Mouse (Mus musculus): ENCODE measurements around the gene Limk2. TPM values are rescaled to one million over a fixed set of nuclear protein-coding genes. Genes with fewer than 3 reads are reported as not detected.

The Limk2 gene
- total RNA-seq (2021) = 100 to 1,000 TPM in 1 of 2 experiments, 10 to 100 TPM in 1; 85.6 to 101 TPM

GRCm38 (mm10) chr11:3408997-3409732 lies at the start of gene Limk2:
Limk2 (minus strand) TSS chr11:3409189.
- intact Hi-C loops (cut with DNase I) = loop anchor here (1.0 to 2.0 kb wide), 2 partner anchors 22 to 62 kb away; no protein-coding TSS in a partner anchor

GRCm38 (mm10) chr11:3458428-3459104 lies 49.6 kb upstream of the Limk2 start:
- no peak for DNase-seq (ENCODE audit: low spot score in 2 of 2)
- intact Hi-C loops (cut with DNase I) = loop anchor here (10.0 kb wide), 1 partner anchor 186 kb away; the partner anchor contains the start of gene Morc2a

More at GRCm38 (mm10) chr11:3408997-3409732, at the start of gene Limk2:
- peak; percentile 82 to 84 for DNase-seq (ENCODE audit: low spot score in 2 of 2)

DNA sequence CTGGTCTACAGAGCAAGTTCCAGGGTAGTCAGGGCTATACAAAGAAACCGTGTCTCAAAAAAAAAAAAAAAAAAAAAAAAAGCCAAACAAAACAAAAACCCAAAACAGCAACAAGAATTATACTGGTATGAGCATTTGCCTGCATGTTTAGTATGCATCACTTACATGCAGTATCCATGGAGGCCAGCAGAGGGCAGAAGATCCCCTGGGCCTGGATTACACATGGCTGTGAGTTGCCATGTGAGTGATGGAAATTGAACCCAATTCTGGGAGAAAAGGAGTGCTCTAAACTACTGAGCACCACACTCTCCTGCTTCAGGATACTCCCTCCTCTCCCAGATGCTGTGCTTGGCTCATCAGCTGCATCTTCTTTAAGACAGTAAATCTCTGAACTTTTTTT lies 47.4 kb upstream of the Limk2 start:
- intact Hi-C loops (cut with DNase I) = loop anchor here (10.0 kb wide), 1 partner anchor 188 kb away; the partner anchor contains the start of gene Morc2a
- DNase-seq (ENCODE audit: low spot score in 2 of 2) = peak; percentile 63 to 76

DNA sequence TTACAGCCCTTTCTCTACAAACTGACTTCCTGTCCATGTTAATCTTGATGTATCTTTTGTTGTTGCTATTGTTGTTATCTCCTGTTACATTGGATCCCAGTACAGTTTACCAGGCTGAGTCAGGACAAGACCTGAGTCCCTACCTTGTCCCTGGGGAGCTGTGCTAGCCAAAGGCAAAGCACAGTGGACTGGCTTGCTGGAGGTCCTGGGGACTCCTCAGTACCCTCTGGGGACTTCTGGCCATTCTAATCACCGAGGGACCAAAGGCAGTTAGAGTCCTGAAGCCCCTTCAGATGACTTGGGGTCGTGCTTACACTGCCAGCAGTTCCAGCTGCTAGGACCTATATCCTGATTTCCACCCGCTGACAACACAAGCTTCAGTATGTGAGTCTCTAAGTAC lies 45.5 kb upstream of the Limk2 start:
- intact Hi-C loops (cut with DNase I) = loop anchor here (5.0 to 10.0 kb wide), 2 partner anchors 67 to 190 kb away; partner anchors contain the start of gene Morc2a
- DNase-seq (ENCODE audit: low spot score in 2 of 2) = no peak

GRCm38 (mm10) chr11:3453467-3453866 lies 44.5 kb upstream of the Limk2 start:
- intact Hi-C loops (cut with DNase I) = loop anchor here (5.0 to 10.0 kb wide), 2 partner anchors 66 to 191 kb away; partner anchors contain the start of gene Morc2a
- no peak for DNase-seq (ENCODE audit: low spot score in 2 of 2)

DNA sequence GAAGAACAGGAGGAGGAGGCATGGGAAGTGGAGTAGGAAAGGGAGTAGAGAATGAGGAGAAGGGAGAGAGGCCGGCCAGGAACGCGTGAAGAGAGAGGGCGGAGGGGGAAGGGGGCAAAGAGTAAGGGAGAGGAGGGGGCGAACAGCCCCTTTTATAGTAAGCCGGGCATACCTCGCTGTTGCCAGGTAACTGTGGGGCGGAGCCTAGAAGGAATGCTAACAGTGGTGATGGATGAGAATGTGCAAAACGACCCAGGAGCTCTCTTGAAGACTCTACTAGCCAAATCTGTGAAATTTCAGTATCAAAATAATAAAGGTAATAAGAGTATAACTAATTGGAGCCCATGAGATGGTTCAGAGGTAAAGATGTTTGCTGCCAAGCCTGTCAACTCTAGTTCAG lies 43.8 kb upstream of the Limk2 start:
- peak; percentile 21 to 27 for DNase-seq (ENCODE audit: low spot score in 2 of 2)

DNA sequence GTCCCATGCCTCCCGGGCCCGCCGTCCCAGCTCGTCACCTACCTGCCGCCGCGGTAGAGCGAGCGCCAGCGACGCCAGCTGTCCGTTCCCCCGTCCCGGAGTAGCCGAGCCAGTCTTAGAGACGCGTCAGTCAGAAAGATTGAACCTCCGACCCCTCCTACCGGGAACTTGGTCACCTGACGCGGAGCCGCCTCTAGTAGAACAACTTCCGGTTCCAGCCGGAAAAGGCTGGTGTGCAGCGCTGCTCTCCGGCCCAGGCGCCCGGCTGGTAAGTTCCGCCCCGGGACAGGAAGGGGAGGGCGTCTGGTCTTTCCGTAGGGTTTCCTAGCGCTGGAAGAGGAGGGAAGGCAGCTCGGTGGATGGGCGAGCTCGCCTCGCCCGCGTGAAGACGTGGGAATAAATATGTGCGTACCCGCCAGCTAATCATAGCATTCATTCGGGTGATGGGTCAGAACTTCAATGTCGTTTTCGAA lies 43.2 kb upstream of the Limk2 start, which contains the start of gene Rnf185:
TSS of gene Rnf185 (minus strand) at position 197 of the 473 bp plus-strand sequence.
- peak; percentile 94 to 98 for DNase-seq (ENCODE audit: low spot score in 2 of 2)
- intact Hi-C loops (cut with DNase I) = loop anchor here (5.0 to 10.0 kb wide), 2 partner anchors 65 to 193 kb away; partner anchors contain the start of gene Morc2a

More for the DNA sequence above, 43.8 kb upstream of the Limk2 start:
- intact Hi-C loops (cut with DNase I) = loop anchor here (5.0 to 10.0 kb wide), 2 partner anchors 65 to 192 kb away; partner anchors contain the start of gene Morc2a

- peak in 1 of 2 experiments; percentile 57 for DNase-seq (ENCODE audit: low spot score in 2 of 2)
- intact Hi-C loops (cut with DNase I) = loop anchor here (5.0 to 10.0 kb wide), 2 partner anchors 64 to 193 kb away; partner anchors contain the start of gene Morc2a
These were observed 42.7 kb upstream of the Limk2 start for GRCm38 (mm10) chr11:3451701-3452163.

DNA sequence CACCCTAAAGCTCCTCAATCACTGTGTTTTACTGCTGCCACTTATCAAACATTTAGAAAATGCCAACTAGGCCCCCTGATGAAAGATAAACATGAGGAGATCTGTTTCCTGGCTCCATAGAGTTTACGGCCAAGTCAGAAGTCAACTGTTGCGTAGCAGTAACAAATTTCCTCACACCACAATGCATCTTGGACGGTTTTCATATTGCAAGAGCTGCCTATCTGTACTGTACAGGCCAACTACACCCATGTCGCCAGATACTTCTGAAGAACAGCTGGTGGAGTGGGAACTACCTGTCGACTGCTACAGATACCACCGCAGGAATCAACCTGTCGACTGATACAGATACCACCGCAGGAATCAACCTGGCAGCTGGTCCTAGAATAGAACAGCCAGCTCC lies 35.9 kb upstream of the Limk2 start:
- intact Hi-C loops (cut with DNase I) = no loop called here
- DNase-seq (ENCODE audit: low spot score in 2 of 2) = no peak

- intact Hi-C loops (cut with DNase I) = no loop called here
- no peak for DNase-seq (ENCODE audit: low spot score in 2 of 2)
These were observed 34.1 kb upstream of the Limk2 start for GRCm38 (mm10) chr11:3443091-3443490.

GRCm38 (mm10) chr11:3442677-3443076 lies 33.7 kb upstream of the Limk2 start:
- intact Hi-C loops (cut with DNase I) = no loop called here

DNA sequence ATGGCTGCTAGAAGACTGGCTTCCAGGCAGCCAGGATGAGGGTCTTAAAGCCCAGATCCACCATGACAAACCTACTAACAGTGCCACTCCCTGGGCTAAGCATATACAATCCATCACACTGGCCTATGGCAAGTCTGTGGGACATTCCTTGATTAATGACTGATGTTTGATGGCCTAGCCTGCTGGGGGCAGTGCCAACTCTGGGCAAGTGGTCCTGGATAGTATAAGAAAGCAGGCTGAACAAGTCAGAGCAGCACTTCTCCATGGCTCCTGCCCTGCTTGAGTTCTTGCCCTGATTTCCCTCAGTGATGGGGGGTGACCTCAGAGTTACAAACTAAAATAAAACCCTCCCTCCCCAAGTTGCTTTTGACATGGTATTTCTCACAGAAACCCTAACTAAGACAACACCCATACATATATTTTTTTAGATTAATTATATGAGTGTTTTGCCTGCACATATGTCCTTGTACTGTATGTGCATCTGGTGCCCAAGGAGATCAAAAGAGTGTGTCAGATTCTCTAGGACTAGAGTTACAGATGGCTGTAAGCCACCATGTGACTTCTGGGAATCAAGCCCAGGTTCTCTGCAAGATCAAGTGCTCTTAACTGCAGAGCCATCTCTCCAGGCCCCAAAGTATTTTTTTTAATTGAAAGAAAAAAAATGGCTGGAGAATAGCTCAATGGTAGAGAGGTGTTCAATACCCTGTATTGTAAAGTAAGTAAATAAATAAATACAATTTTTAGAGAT lies 32.9 kb upstream of the Limk2 start:
- peak in 1 of 2 experiments; percentile 52 for DNase-seq (ENCODE audit: low spot score in 2 of 2)
- intact Hi-C loops (cut with DNase I) = no loop called here

More at GRCm38 (mm10) chr11:3442677-3443076, 33.7 kb upstream of the Limk2 start:
- no peak for DNase-seq (ENCODE audit: low spot score in 2 of 2)

DNA sequence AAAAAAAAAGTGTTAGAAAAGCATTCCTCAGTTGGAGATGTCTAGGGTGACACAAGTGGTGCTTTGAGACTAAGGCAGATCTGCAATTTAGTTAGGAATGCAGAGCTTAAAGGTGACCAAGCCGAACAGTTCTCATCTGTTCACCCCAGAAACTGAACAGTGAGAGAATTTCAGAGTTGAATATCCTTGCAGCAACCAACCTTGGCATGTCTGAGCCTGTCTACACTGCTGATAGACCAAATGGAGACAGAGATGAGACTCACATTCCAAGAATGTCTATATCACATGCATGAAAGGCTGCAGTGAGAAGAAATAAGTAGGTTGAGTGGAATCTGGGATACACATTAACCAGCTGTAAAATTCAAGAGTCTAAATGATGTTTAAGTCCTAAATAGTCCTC lies 28.6 kb upstream of the Limk2 start:
- intact Hi-C loops (cut with DNase I) = no loop called here

DNA sequence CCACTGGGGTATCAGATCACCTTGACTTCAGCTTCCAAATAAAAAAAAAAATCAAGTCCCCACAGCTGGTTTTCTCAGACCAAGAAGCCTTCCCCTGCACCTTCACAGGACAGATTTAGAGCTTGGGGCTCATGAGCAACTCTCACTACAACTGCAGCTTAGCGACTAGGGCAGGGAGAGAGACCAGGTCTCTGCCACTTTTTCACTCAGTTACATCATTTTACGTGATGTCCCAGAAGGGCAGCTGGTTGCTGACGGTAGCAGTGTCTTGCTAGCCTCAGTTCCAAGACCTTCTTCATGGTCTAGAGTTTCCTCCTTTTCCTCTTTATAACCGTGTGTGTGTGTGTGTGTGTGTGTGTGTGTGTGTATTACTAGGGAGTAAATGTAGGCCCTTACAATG lies 24.8 kb upstream of the Limk2 start:
- DNase-seq (ENCODE audit: low spot score in 2 of 2) = no peak
- intact Hi-C loops (cut with DNase I) = no loop called here

More for the DNA sequence above, 28.6 kb upstream of the Limk2 start:
- no peak for DNase-seq (ENCODE audit: low spot score in 2 of 2)

DNA sequence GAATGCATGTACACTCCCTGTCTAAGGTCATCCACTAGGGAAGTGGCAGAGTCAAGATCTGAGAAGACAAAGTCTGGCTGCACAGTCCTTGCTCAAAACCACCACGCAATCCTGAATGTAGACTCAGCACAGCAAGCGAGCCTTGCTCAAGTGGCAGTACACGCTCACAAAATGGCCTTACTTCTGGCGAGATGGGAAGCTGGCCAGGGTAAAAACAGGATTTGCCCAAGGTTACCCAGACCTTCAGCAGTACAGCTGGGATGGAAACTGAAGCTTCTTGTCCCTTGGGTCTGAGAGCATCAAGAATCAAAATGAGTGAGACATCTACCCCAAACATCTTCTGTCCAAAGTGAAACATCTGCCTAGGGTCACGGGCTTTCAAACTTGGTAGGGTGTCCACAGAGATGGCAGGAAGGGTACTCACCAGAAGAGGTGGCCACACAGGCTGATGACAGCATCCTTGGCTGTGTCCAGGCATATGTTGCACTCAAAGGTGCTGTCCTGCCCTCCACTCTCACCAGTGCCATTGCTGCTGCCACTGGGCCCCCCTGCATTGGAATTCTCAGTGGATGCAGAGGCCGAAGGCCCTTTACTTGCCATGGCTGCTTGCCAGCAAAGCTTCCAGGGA lies 23.1 kb upstream of the Limk2 start:
- intact Hi-C loops (cut with DNase I) = no loop called here
- no peak for DNase-seq (ENCODE audit: low spot score in 2 of 2)

- DNase-seq (ENCODE audit: low spot score in 2 of 2) = no peak
- intact Hi-C loops (cut with DNase I) = no loop called here
These were observed 22.5 kb upstream of the Limk2 start for GRCm38 (mm10) chr11:3431515-3431914.

- DNase-seq (ENCODE audit: low spot score in 2 of 2) = no peak
- intact Hi-C loops (cut with DNase I) = no loop called here
These were observed 19.6 kb upstream of the Limk2 start for GRCm38 (mm10) chr11:3428632-3429031.

DNA sequence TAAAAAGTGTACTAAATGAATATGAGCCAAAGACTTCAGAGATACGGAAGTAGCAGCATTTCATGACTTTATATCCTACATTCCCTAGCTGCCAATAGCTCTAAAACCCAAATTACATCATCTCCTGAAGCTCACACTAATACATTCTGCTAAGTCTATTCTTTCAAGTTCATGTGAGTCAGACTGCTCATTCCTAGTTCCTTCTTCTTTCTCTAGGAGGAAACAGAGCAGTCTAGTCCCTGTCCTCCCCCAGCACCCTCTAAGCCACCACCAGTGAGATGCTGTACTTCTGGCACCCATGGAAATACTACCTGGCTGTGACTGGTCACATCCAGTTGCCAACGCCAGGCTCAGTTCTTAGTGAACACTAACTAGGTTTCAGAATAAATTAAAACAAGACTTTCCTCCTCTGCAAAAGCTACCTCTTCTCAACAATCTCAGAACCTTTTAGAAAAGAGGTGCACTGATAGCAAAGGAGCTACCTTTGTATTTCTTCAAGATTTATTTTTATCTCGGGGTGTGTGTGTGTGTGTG lies 18.8 kb upstream of the Limk2 start:
- DNase-seq (ENCODE audit: low spot score in 2 of 2) = no peak
- intact Hi-C loops (cut with DNase I) = no loop called here

Data from left cerebral cortex, postnatal 25 days (tissue).